27 mouse cellular contexts compared by ENCODE assay signal in the genomic region with DNA sequence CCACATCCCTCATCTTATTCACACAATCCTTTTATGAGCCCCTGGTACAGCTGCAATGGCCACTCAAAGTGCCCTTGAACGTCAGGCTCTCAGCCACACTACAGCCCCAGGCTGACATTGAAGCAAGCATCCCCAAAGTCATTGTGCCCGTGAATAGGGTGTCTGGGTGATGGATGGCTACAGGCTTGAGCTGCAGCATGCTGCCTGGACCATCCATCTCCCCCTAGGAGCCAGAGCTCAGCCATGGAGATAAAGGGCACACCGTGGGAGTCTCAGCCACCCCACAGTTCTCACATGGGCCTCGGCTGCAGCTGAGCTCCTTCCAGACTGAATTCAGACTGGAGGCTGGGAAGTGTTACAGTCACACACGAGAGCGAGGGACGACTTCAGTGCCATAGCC.
DNase-seq lines count a peak whose midpoint lies in the region; ATAC-seq lines count a peak whose summit lies in the region.
"Had no signal": no experiment of that assay in that cellular context is flagged by ENCODE, and none has a peak within 500 bp of the region (broad histone marks: within the 10 kb centered on the region; RNA-seq: fewer than 3 reads in every experiment).

No protein-coding gene starts in this region.

- peak; percentile 42 for DNase-seq in retina, postnatal 1 day
- DNase-seq in retina, embryonic 14.5 days (ENCODE audit: low spot score) = no peak
- peak; percentile 33 for DNase-seq in hindbrain, embryonic 14.5 days (ENCODE audit: low spot score)
- DNase-seq in neural tube, embryonic 11.5 days (ENCODE audit: low spot score) = peak; percentile 86
- no peak for DNase-seq in gastrocnemius, adult 8-10 months (ENCODE audit: low spot score in 2 of 2)
- DNase-seq in T-cell, adult 2 months (ENCODE audit: low spot score) = no peak
- DNase-seq: adrenal gland, adult 8-10 months; cerebellum, adult 18-20 months; cerebellum, postnatal 14 days; forebrain, postnatal 0 days; gastrocnemius, postnatal 25 days; heart, adult 2 months; heart, postnatal 14 days; kidney, adult 18-20 months; liver; lung, postnatal 36 days; thymus, postnatal 25 days had no signal

- ATAC-seq in hindbrain, embryonic 14.5 days (ENCODE audit: low FRiP score) = peak; percentile 82
- peak; percentile 94 for ATAC-seq in neural tube, embryonic 11.5 days (ENCODE audit: insufficient read depth, low FRiP score, low TSS enrichment)
- ATAC-seq in forebrain, embryonic 13.5 days = no peak
- ATAC-seq: forebrain, postnatal 0 days; Patski had no signal

- H3K9me3 ChIP-seq in hindbrain, embryonic 14.5 days (ENCODE audit: control insufficient read depth, low read length) = no peaks in the 10 kb centered on the region
- H3K9me3 ChIP-seq in neural tube, embryonic 11.5 days (ENCODE audit: control insufficient read depth, low read length) = no peaks in the 10 kb centered on the region
- H3K9me3 ChIP-seq in forebrain, embryonic 13.5 days (replicated peaks) = no peaks in the 10 kb centered on the region
- H3K9me3 ChIP-seq: embryonic facial prominence, embryonic 10.5 days; heart, embryonic 13.5 days; limb, embryonic 10.5 days; liver, embryonic 15.5 days; lung, embryonic 15.5 days; midbrain, embryonic 12.5 days had no signal

- no peak overlapping the region; the same call in 1 of the 2 replicates for H3K9ac ChIP-seq in hindbrain, embryonic 14.5 days
- H3K9ac ChIP-seq in neural tube, embryonic 11.5 days (ENCODE audit: low read length) = no peak overlapping the region
- H3K9ac ChIP-seq in forebrain, embryonic 13.5 days = no peak overlapping the region
- H3K9ac ChIP-seq: forebrain, postnatal 0 days; heart, embryonic 13.5 days; liver, embryonic 15.5 days; lung, embryonic 15.5 days; midbrain, embryonic 12.5 days had no signal

- H3K4me2 ChIP-seq in hindbrain, embryonic 14.5 days (replicated peaks) = no peak overlapping the region
- no peak overlapping the region for H3K4me2 ChIP-seq in neural tube, embryonic 11.5 days (ENCODE audit: low read depth)
- no peak overlapping the region for H3K4me2 ChIP-seq in forebrain, embryonic 13.5 days
- H3K4me2 ChIP-seq: heart, embryonic 13.5 days; liver, embryonic 15.5 days; lung, embryonic 15.5 days; midbrain, embryonic 12.5 days had no signal

- H3K27me3 ChIP-seq in hindbrain, embryonic 14.5 days (ENCODE audit: control insufficient read depth, insufficient read depth, low read length) = no peaks in the 10 kb centered on the region
- H3K27me3 ChIP-seq in neural tube, embryonic 11.5 days (ENCODE audit: control insufficient read depth, insufficient read depth, low read length) = no peaks in the 10 kb centered on the region
- H3K27me3 ChIP-seq in forebrain, embryonic 13.5 days = no peaks in the 10 kb centered on the region
- H3K27me3 ChIP-seq: liver, embryonic 15.5 days; lung, embryonic 15.5 days; midbrain, embryonic 12.5 days; Patski had no signal

- H3K27ac ChIP-seq in hindbrain, embryonic 14.5 days = peak overlapping the region; percentile 41; the same call in 1 of the 2 replicates
- peak overlapping the region; percentile 15 for H3K27ac ChIP-seq in neural tube, embryonic 11.5 days (ENCODE audit: low read depth, low read length)
- no peak overlapping the region for H3K27ac ChIP-seq in forebrain, embryonic 13.5 days
- H3K27ac ChIP-seq: embryonic facial prominence, embryonic 10.5 days; heart, adult 2 months; heart, embryonic 13.5 days; kidney, postnatal 0 days; limb, embryonic 10.5 days; liver, embryonic 15.5 days; lung, embryonic 15.5 days; midbrain, embryonic 12.5 days had no signal

- 17% methylated on average over 7 of the region's 7 CpGs for WGBS in hindbrain, embryonic 14.5 days
- WGBS in neural tube, embryonic 11.5 days = 17% methylated on average over 7 of the region's 7 CpGs
- 54% methylated on average over 7 of the region's 7 CpGs for WGBS in forebrain, embryonic 13.5 days

- H3K4me3 ChIP-seq in hindbrain, embryonic 14.5 days (replicated peaks; ENCODE audit: low read length) = no peak overlapping the region
- H3K4me3 ChIP-seq in neural tube, embryonic 11.5 days (ENCODE audit: low read depth, low read length) = no peak overlapping the region
- no peak overlapping the region for H3K4me3 ChIP-seq in forebrain, embryonic 13.5 days
- H3K4me3 ChIP-seq: embryonic facial prominence, embryonic 10.5 days; heart, adult 2 months; heart, embryonic 13.5 days; limb, embryonic 10.5 days; liver, embryonic 15.5 days; lung, embryonic 15.5 days; midbrain, embryonic 12.5 days had no signal

- peaks cover 9% of the 10 kb centered on the region; the same call in 1 of the 2 replicates for H3K4me1 ChIP-seq in hindbrain, embryonic 14.5 days (replicated peaks; ENCODE audit: control insufficient read depth, insufficient read depth, low read length)
- peaks cover 17% of the 10 kb centered on the region for H3K4me1 ChIP-seq in neural tube, embryonic 11.5 days (ENCODE audit: control insufficient read depth, insufficient read depth, low read length)
- H3K4me1 ChIP-seq in forebrain, embryonic 13.5 days = peaks cover 12% of the 10 kb centered on the region
- H3K4me1 ChIP-seq: embryonic facial prominence, embryonic 10.5 days; heart, embryonic 13.5 days; limb, embryonic 10.5 days; liver, embryonic 15.5 days; lung, embryonic 15.5 days had no signal

- no peaks in the 10 kb centered on the region for H3K36me3 ChIP-seq in hindbrain, embryonic 14.5 days (replicated peaks; ENCODE audit: control insufficient read depth, insufficient read depth)
- H3K36me3 ChIP-seq in neural tube, embryonic 11.5 days (ENCODE audit: control insufficient read depth, insufficient read depth, low read length) = no peaks in the 10 kb centered on the region
- no peaks in the 10 kb centered on the region for H3K36me3 ChIP-seq in forebrain, embryonic 13.5 days (ENCODE audit: poor library complexity, severe bottlenecking)
- H3K36me3 ChIP-seq: embryonic facial prominence, embryonic 10.5 days; G1E; heart, embryonic 13.5 days; limb, embryonic 10.5 days; liver, embryonic 15.5 days; lung, embryonic 15.5 days; midbrain, embryonic 12.5 days had no signal

Comparison
In these comparisons a context has a peak if more than half of its experiments do, and no peak if none do; other contexts are left out.
1. DNase-seq: peak in retina, postnatal 1 day (single experiment), hindbrain, embryonic 14.5 days (single experiment) and neural tube, embryonic 11.5 days (single experiment); none in retina, embryonic 14.5 days (single experiment), gastrocnemius, adult 8-10 months (0 of 2) and T-cell, adult 2 months (single experiment).